In the genomic region with DNA sequence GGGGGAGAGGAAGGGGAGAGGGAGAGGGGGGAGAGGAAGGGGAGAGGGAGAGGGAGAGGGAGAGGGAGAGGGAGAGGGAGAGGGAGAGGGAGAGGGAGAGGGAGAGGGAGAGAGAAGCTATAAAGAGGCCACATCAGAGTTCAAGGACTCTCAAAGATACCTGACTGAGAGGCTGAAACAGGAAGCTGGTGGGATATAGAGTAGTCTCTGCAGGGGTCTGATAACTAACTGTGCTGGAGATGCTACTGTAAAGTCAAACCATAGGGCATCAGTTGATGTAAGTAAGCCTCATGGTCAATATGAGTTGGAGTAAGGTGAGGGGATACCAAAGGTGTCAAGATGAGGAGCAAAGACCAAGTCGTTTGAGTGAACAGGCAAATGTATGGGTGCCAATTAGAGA, we compare ENCODE assay signal across 27 mouse cellular contexts. TPM values are rescaled to one million over a fixed set of nuclear protein-coding genes. Genes with fewer than 3 reads are reported as not detected.
"Had no signal": no experiment of that assay in that cellular context is flagged by ENCODE, and none has a peak within 500 bp of the region (broad histone marks: within the 10 kb centered on the region; RNA-seq: fewer than 3 reads in every experiment).

No protein-coding gene starts in this region.

- H3K9ac ChIP-seq: limb, embryonic 12.5 days; limb, embryonic 13.5 days; limb, embryonic 15.5 days; liver, embryonic 12.5 days; liver, embryonic 13.5 days; liver, embryonic 14.5 days; liver, embryonic 15.5 days; liver, postnatal 0 days; lung, embryonic 14.5 days; lung, embryonic 15.5 days; midbrain, embryonic 12.5 days; midbrain, embryonic 13.5 days; midbrain, embryonic 15.5 days; neural tube, embryonic 12.5 days had no signal

- H3K4me3 ChIP-seq: limb, embryonic 12.5 days; limb, embryonic 13.5 days; limb, embryonic 15.5 days; liver, embryonic 12.5 days; liver, embryonic 13.5 days; liver, embryonic 15.5 days; lung, embryonic 15.5 days; megakaryocyte, embryonic 14.5 days; midbrain, embryonic 10.5 days; midbrain, embryonic 12.5 days; midbrain, embryonic 13.5 days; midbrain, embryonic 15.5 days; myocyte; neural tube, embryonic 12.5 days had no signal

- DNase-seq: left cerebral cortex, postnatal 4 days; liver; liver, embryonic 13.5 days; liver, postnatal 0 days; lung, adult 18-20 months; lung, adult 2 months; lung, embryonic 14.5 days; lung, postnatal 10 days; lung, postnatal 14 days; lung, postnatal 36 days; lung, postnatal 4 days; midbrain, embryonic 14.5 days had no signal

- H3K36me3 ChIP-seq: limb, embryonic 12.5 days; limb, embryonic 13.5 days; limb, embryonic 15.5 days; liver, embryonic 12.5 days; liver, embryonic 13.5 days; liver, embryonic 15.5 days; lung, embryonic 15.5 days; midbrain, embryonic 10.5 days; midbrain, embryonic 12.5 days; midbrain, embryonic 13.5 days; midbrain, embryonic 15.5 days; neural tube, embryonic 12.5 days had no signal

- H3K4me1 ChIP-seq: limb, embryonic 12.5 days; limb, embryonic 13.5 days; limb, embryonic 15.5 days; liver, embryonic 12.5 days; liver, embryonic 13.5 days; liver, embryonic 15.5 days; lung, embryonic 15.5 days; midbrain, embryonic 10.5 days; midbrain, embryonic 12.5 days; midbrain, embryonic 13.5 days; midbrain, embryonic 15.5 days; neural tube, embryonic 12.5 days had no signal

- H3K27ac ChIP-seq: limb, embryonic 12.5 days; limb, embryonic 13.5 days; limb, embryonic 15.5 days; liver, embryonic 12.5 days; liver, embryonic 13.5 days; liver, embryonic 14.5 days; liver, embryonic 15.5 days; lung, embryonic 15.5 days; macrophage; midbrain, embryonic 10.5 days; midbrain, embryonic 12.5 days; midbrain, embryonic 13.5 days; midbrain, embryonic 15.5 days; neural tube, embryonic 12.5 days had no signal

- H3K27me3 ChIP-seq: limb, embryonic 12.5 days; limb, embryonic 13.5 days; limb, embryonic 15.5 days; liver, embryonic 12.5 days; liver, embryonic 13.5 days; liver, embryonic 15.5 days; lung, embryonic 15.5 days; midbrain, embryonic 12.5 days; midbrain, embryonic 13.5 days; midbrain, embryonic 15.5 days; neural tube, embryonic 12.5 days had no signal

- H3K9me3 ChIP-seq: limb, embryonic 12.5 days; limb, embryonic 13.5 days; limb, embryonic 15.5 days; liver, embryonic 12.5 days; liver, embryonic 13.5 days; liver, embryonic 15.5 days; lung, embryonic 15.5 days; midbrain, embryonic 10.5 days; midbrain, embryonic 12.5 days; midbrain, embryonic 13.5 days; midbrain, embryonic 15.5 days; neural tube, embryonic 12.5 days had no signal

RNA-seq across cellular contexts. Expression of a gene that starts 37.3 kb away (rescaled TPM):
- polyA plus RNA-seq: macrophage had no signal
